Mouse (Mus musculus) ES-Bruce4 (cell line): Measurements from ENCODE around the gene Tex19.1. TPM values are rescaled to one million over a fixed set of nuclear protein-coding genes. Genes with fewer than 3 reads are reported as not detected.

ENCODE experiments used
- H3K27ac ChIP-seq: 2 replicates; pipeline ENCODE4 v1.5.1; 2012; ENCODE audit warnings: low read length, inconsistent platforms; ENCODE audit not compliant: insufficient read depth
- H3K27me3 ChIP-seq: 2 replicates; pipeline ENCODE4 v1.6.1; 2012; ENCODE audit warnings: mild to moderate bottlenecking, low read length, inconsistent platforms; ENCODE audit not compliant: control insufficient read depth, poor library complexity, insufficient read depth, severe bottlenecking
- H3K36me3 ChIP-seq: 2 replicates; pipeline ENCODE4 v1.6.1; 2012; ENCODE audit warnings: inconsistent platforms, mild to moderate bottlenecking, low read length, moderate library complexity; ENCODE audit not compliant: control insufficient read depth, poor library complexity, insufficient read depth, severe bottlenecking
- H3K4me1 ChIP-seq: one replicate; pipeline ENCODE4 v1.8.1; 2011; ENCODE audit warnings: low read length; ENCODE audit not compliant: control insufficient read depth, insufficient read depth
- H3K4me3 ChIP-seq: 2 replicates; pipeline ENCODE4 v1.5.1; 2011; ENCODE audit warnings: low read depth, mild to moderate bottlenecking, low read length
- H3K9ac ChIP-seq: 2 replicates; pipeline ENCODE4 v1.6.1; 2012; ENCODE audit warnings: low read depth, mild to moderate bottlenecking, inconsistent platforms; ENCODE audit not compliant: poor library complexity, severe bottlenecking
- H3K9me3 ChIP-seq: replicated peaks from 2 replicates; pipeline ENCODE4 v1.6.1; 2012; ENCODE audit warnings: mild to moderate bottlenecking, low read length, inconsistent platforms; ENCODE audit not compliant: control insufficient read depth, poor library complexity, insufficient read depth, severe bottlenecking
- CTCF ChIP-seq: IDR thresholded peaks from one replicate; pipeline ENCODE4 v1.8.1; 2011; ENCODE audit warnings: low read depth, low read length
- EP300 ChIP-seq: IDR thresholded peaks from 2 replicates; pipeline ENCODE4 v1.6.1; 2011; ENCODE audit warnings: low read depth, low read length; ENCODE audit not compliant: insufficient read depth
- POLR2A ChIP-seq: IDR thresholded peaks from one replicate; pipeline ENCODE4 v1.8.1; 2011; ENCODE audit warnings: low read length; ENCODE audit not compliant: insufficient read depth
- polyA plus RNA-seq: library from polyadenylated mRNA; stranded (reverse); fragments of >200 nt; gene quantifications from 2 replicates; pipeline ENCODE4 v1.2.4, GENCODE M21; 2011; ENCODE audit warnings: low read depth; ENCODE audit not compliant: missing spikeins, insufficient read depth, insufficient read length

Tex19.1 gene
- polyA plus RNA-seq, 1 experiment: 29.9 TPM

- no peak overlapping the region for H3K9ac ChIP-seq
Measured at GRCm38 (mm10) chr11:121121151-121121550, 24.8 kb upstream of the Tex19.1 start.

GRCm38 (mm10) chr11:121122024-121122670 is 23.8 kb upstream of the Tex19.1 start:
- Histone ChIP-seq H3K4me3 (no peak overlapping the region), H3K9me3 (no peaks in the 10 kb centered on the region), H3K27ac (no peak overlapping the region), H3K27me3 (no peaks in the 10 kb centered on the region), H3K4me1 (no peaks in the 10 kb centered on the region), H3K9ac (no peak overlapping the region), H3K36me3 (no peaks in the 10 kb centered on the region)
- TF ChIP-seq POLR2A (no peak), EP300 (no peak)

More at GRCm38 (mm10) chr11:121121151-121121550, 24.8 kb upstream of the Tex19.1 start:
- Histone ChIP-seq H3K27ac (no peak overlapping the region), H3K27me3 (no peaks in the 10 kb centered on the region), H3K4me3 (no peak overlapping the region), H3K4me1 (no peaks in the 10 kb centered on the region), H3K9me3 (no peaks in the 10 kb centered on the region), H3K36me3 (no peaks in the 10 kb centered on the region)
- TF ChIP-seq EP300 (no peak), CTCF (no peak), POLR2A (no peak)

GRCm38 (mm10) chr11:121123438-121123837 is 22.5 kb upstream of the Tex19.1 start:
- Histone ChIP-seq H3K9me3 (no peaks in the 10 kb centered on the region), H3K36me3 (no peaks in the 10 kb centered on the region), H3K9ac (no peak overlapping the region), H3K4me3 (no peak overlapping the region), H3K27ac (no peak overlapping the region), H3K4me1 (no peaks in the 10 kb centered on the region), H3K27me3 (no peaks in the 10 kb centered on the region)
- TF ChIP-seq EP300 (no peak), POLR2A (no peak), CTCF (no peak)

GRCm38 (mm10) chr11:121125522-121126172 is 20.3 kb upstream of the Tex19.1 start:
- Histone ChIP-seq H3K36me3 (no peaks in the 10 kb centered on the region), H3K9me3 (no peaks in the 10 kb centered on the region), H3K27me3 (no peaks in the 10 kb centered on the region), H3K4me1 (no peaks in the 10 kb centered on the region), H3K4me3 (no peak overlapping the region), H3K9ac (no peak overlapping the region), H3K27ac (no peak overlapping the region)
- no peak for TF ChIP-seq CTCF
- TF ChIP-seq EP300: no peak
- no peak for TF ChIP-seq POLR2A

- no peak overlapping the region for H3K4me3 ChIP-seq
- TF ChIP-seq CTCF: no peak
- no peak for TF ChIP-seq EP300
- TF ChIP-seq POLR2A: no peak
- no peaks in the 10 kb centered on the region for H3K9me3 ChIP-seq
- H3K9ac ChIP-seq: no peak overlapping the region
- no peaks in the 10 kb centered on the region for H3K4me1 ChIP-seq
- no peaks in the 10 kb centered on the region for H3K36me3 ChIP-seq
- H3K27ac ChIP-seq: no peak overlapping the region
- H3K27me3 ChIP-seq: no peaks in the 10 kb centered on the region
Measured at GRCm38 (mm10) chr11:121126395-121126794, 19.5 kb upstream of the Tex19.1 start.

GRCm38 (mm10) chr11:121127441-121127840 is 18.5 kb upstream of the Tex19.1 start:
- no peaks in the 10 kb centered on the region for H3K27me3 ChIP-seq
- H3K9ac ChIP-seq: no peak overlapping the region
- H3K36me3 ChIP-seq: no peaks in the 10 kb centered on the region
- H3K4me1 ChIP-seq: no peaks in the 10 kb centered on the region
- H3K4me3 ChIP-seq: no peak overlapping the region
- TF ChIP-seq POLR2A (no peak), EP300 (no peak), CTCF (no peak)
- no peaks in the 10 kb centered on the region for H3K9me3 ChIP-seq
- H3K27ac ChIP-seq: no peak overlapping the region
